In genomic region chr7:34265876-34266346, GRCm38 (mm10) we compare ENCODE assay signal across 9 mouse cellular contexts. TPM values are rescaled to one million over a fixed set of nuclear protein-coding genes. Genes with fewer than 3 reads are reported as not detected.
DNase-seq lines count a peak whose midpoint lies in the region; ATAC-seq lines count a peak whose summit lies in the region.
"Had no signal": no experiment of that assay in that cellular context is flagged by ENCODE, and none has a peak within 500 bp of the region (broad histone marks: within the 10 kb centered on the region; RNA-seq: fewer than 3 reads in every experiment).

No protein-coding gene starts in this region.

- ATAC-seq in activated CD4-positive, CD25-positive, alpha-beta regulatory T cell, adult 4 months, result peak; percentile 46
- ATAC-seq in liver, embryonic 16.5 days (ENCODE audit: low read depth), result peak; percentile 74

- no peak overlapping the region; the same call in 1 of the 2 replicates for H3K9ac ChIP-seq in liver, embryonic 16.5 days (ENCODE audit: low read depth, low read length)

- peak; percentile 83 for DNase-seq in A20 (ENCODE audit: low read depth, low spot score)
- DNase-seq in cerebellum, postnatal 4 days (ENCODE audit: low spot score in 2 of 2), result peak; percentile 29 to 39
- DNase-seq in heart, adult 8-10 months (ENCODE audit: low spot score), result peak; percentile 82
- DNase-seq in kidney, postnatal 14 days, result peak; percentile 86
- peak; percentile 53 for DNase-seq in retina, postnatal 7 days (ENCODE audit: low read depth, low spot score)
- DNase-seq in urinary bladder, postnatal 36 days (ENCODE audit: low spot score in 2 of 2), result peak; percentile 56 to 64

- H3K4me1 ChIP-seq in liver, embryonic 16.5 days (ENCODE audit: control insufficient read depth, low read depth, low read length), result peaks cover 11% of the 10 kb centered on the region

- no peak overlapping the region for H3K27ac ChIP-seq in liver, embryonic 16.5 days (ENCODE audit: low read length)

- no peaks in the 10 kb centered on the region for H3K27me3 ChIP-seq in liver, embryonic 16.5 days (ENCODE audit: control insufficient read depth, insufficient read depth, low read depth, low read length)

- 0 out of 2 replicates have a peak overlapping the region, but pooled peaks have one; percentile 1 for H3K4me2 ChIP-seq in liver, embryonic 16.5 days (ENCODE audit: low read depth, low read length)

- peaks cover 7% of the 10 kb centered on the region for H3K36me3 ChIP-seq in liver, embryonic 16.5 days (ENCODE audit: control insufficient read depth, insufficient read depth)

- H3K4me3 ChIP-seq in liver, embryonic 16.5 days (ENCODE audit: low read depth, low read length), result no peak overlapping the region
- H3K4me3 ChIP-seq: erythroblast, embryonic 14.5 days had no signal

- 44% methylated on average over 5 of the region's 5 CpGs for WGBS in liver, embryonic 16.5 days (ENCODE audit: insufficient replicate concordance)

- H3K9me3 ChIP-seq in liver, embryonic 16.5 days (replicated peaks; ENCODE audit: control insufficient read depth, low read length), result no peaks in the 10 kb centered on the region

RNA-seq across cellular contexts. Expression of gene Gm6096, which starts 15.1 kb away (rescaled TPM):
- not detected for polyA plus RNA-seq in activated CD4-positive, CD25-positive, alpha-beta regulatory T cell, adult 4 months (2017; shearing (Covaris generic))
- not detected for total RNA-seq in heart, adult 8-10 months (2022)
- 0.22 and 0.24 TPM in 2 replicates for polyA plus RNA-seq in liver, embryonic 16.5 days (2015; fragmentation: Nextera tagmentation; extraction: Ambion mirVana)
- polyA plus RNA-seq: erythroblast, embryonic 14.5 days had no signal

RNA-seq across cellular contexts. Expression of gene Gpi1, which starts 35.8 kb away (rescaled TPM):
- 100 to 1,000 TPM; 354 to 384 TPM for polyA plus RNA-seq in activated CD4-positive, CD25-positive, alpha-beta regulatory T cell, adult 4 months (2017; shearing (Covaris generic))
- total RNA-seq in heart, adult 8-10 months (2022), result 100 to 1,000 TPM; 550 to 601 (median 588) TPM
- 187 and 201 TPM in 2 replicates for polyA plus RNA-seq in liver, embryonic 16.5 days (2015; fragmentation: Nextera tagmentation; extraction: Ambion mirVana)

RNA-seq across cellular contexts. Expression of gene 4931406P16Rik, which starts 47.4 kb away (rescaled TPM):
- polyA plus RNA-seq in activated CD4-positive, CD25-positive, alpha-beta regulatory T cell, adult 4 months (2017; shearing (Covaris generic)), result 10 to 100 TPM; 23.5 to 24.1 TPM
- 10 to 100 TPM; 38.7 to 43.4 (median 41.0) TPM for total RNA-seq in heart, adult 8-10 months (2022)
- 14.7 and 17.0 TPM in 2 replicates for polyA plus RNA-seq in liver, embryonic 16.5 days (2015; fragmentation: Nextera tagmentation; extraction: Ambion mirVana)

Comparison
In these comparisons a context has a peak if more than half of its experiments do, and no peak if none do; other contexts are left out.
1. DNase-seq: peak in every context shown above with its lines; median percentile 86 in kidney, postnatal 14 days; 83 in A20; 82 in heart, adult 8-10 months; 60 in urinary bladder, postnatal 36 days; 53 in retina, postnatal 7 days; 34 in cerebellum, postnatal 4 days.